Mouse (Mus musculus) hindbrain, embryonic 15.5 days (tissue): ENCODE results near the gene Rhod. TPM values are rescaled to one million over a fixed set of nuclear protein-coding genes. Genes with fewer than 3 reads are reported as not detected.
"Not testable (repeated sequence)": the region's sequence is repeated elsewhere in the genome, so short reads cannot be mapped to it uniquely, and the experiment has no call there.

Experiments used
- ATAC-seq: fragments of 200-750 bp; cut with Nextera tagmentation; 2 replicates; pipeline ENCODE4 v1.8.0; 2017; ENCODE audit warnings: low read depth, moderate number of reproducible peaks, moderate TSS enrichment; ENCODE audit not compliant: low FRiP score
- H3K27ac ChIP-seq: fragments of 300-500 bp; sonication (generic); replicated peaks from 2 replicates; pipeline ENCODE4 v1.5.1; 2015; ENCODE audit warnings: mild to moderate bottlenecking, inconsistent platforms
- H3K27me3 ChIP-seq: fragments of 300-500 bp; sonication (generic); 2 replicates; pipeline ENCODE4 v1.6.1; 2015; ENCODE audit warnings: control low read depth, inconsistent platforms
- H3K36me3 ChIP-seq: fragments of 300-500 bp; sonication (generic); 2 replicates; pipeline ENCODE4 v1.6.1; 2015; ENCODE audit warnings: control low read depth, inconsistent platforms
- H3K4me1 ChIP-seq: fragments of 300-500 bp; sonication (generic); replicated peaks from 2 replicates; pipeline ENCODE4 v1.6.1; 2015; ENCODE audit warnings: control low read depth, inconsistent platforms
- H3K4me2 ChIP-seq: fragments of 300-500 bp; sonication (generic); 2 replicates; pipeline ENCODE4 v1.6.1; 2015; ENCODE audit warnings: moderate library complexity, mild to moderate bottlenecking, inconsistent platforms
- H3K4me3 ChIP-seq: fragments of 300-500 bp; sonication (generic); 2 replicates; pipeline ENCODE4 v1.5.1; 2015; ENCODE audit warnings: mild to moderate bottlenecking, inconsistent platforms
- H3K9ac ChIP-seq: fragments of 300-500 bp; sonication (generic); 2 replicates; pipeline ENCODE4 v1.6.1; 2015; ENCODE audit warnings: inconsistent platforms
- H3K9me3 ChIP-seq: fragments of 300-500 bp; sonication (generic); 2 replicates; pipeline ENCODE4 v1.6.1; 2016; ENCODE audit warnings: control low read depth, inconsistent platforms
- WGBS: fragments of 180-500 bp; shearing (Covaris S2); methylation state at CpG from one replicate; pipeline ENCODE4 v1.1.7; 2015; 5-methylcytosine and 5-hydroxymethylcytosine counted together
- polyA plus RNA-seq: library from polyadenylated mRNA; unstranded; fragments of >200 nt; fragmentation: Nextera tagmentation; extraction: Ambion mirVana; gene quantifications from 2 replicates; pipeline ENCODE4 v1.2.1, GENCODE M21; 2015

Rhod gene
- polyA plus RNA-seq, 1 experiment from 2014 or later: 6.7 TPM

- no peaks in the 10 kb centered on the region for H3K36me3 ChIP-seq
- no peaks in the 10 kb centered on the region for H3K27me3 ChIP-seq
- peaks cover 36% of the 10 kb centered on the region for H3K4me1 ChIP-seq
- peak overlapping the region; percentile 97 for H3K27ac ChIP-seq
- WGBS: under 1% methylated on average over 63 of the region's 90 CpGs
- H3K4me3 ChIP-seq: peak overlapping the region; percentile 96
- peak; percentile 95 for ATAC-seq
- H3K9ac ChIP-seq: peak overlapping the region; percentile 98
- H3K4me2 ChIP-seq: peak overlapping the region; percentile 91
- H3K9me3 ChIP-seq: no peaks in the 10 kb centered on the region
Measured at GRCm38 (mm10) chr19:4396998-4397797, 42.0 kb downstream of the Rhod start.

- Histone ChIP-seq H3K9ac (peak overlapping the region; percentile 98), H3K27ac (peak overlapping the region; percentile 97), H3K27me3 (no peaks in the 10 kb centered on the region), H3K4me1 (peaks cover 44% of the 10 kb centered on the region), H3K4me3 (peak overlapping the region; percentile 96), H3K9me3 (no peaks in the 10 kb centered on the region), H3K36me3 (no peaks in the 10 kb centered on the region), H3K4me2 (peak overlapping the region; percentile 70)
- WGBS: under 1% methylated on average over 77 of the region's 80 CpGs
- ATAC-seq: peak; percentile 52
Measured at GRCm38 (mm10) chr19:4396081-4396997, 42.9 kb downstream of the Rhod start.

- Histone ChIP-seq H3K4me3 (no peak overlapping the region), H3K36me3 (no peaks in the 10 kb centered on the region), H3K9me3 (no peaks in the 10 kb centered on the region), H3K27me3 (no peaks in the 10 kb centered on the region), H3K27ac (no peak overlapping the region), H3K9ac (no peak overlapping the region), H3K4me1 (peaks cover 9% of the 10 kb centered on the region), H3K4me2 (no peak overlapping the region)
- no peak for ATAC-seq
Measured at GRCm38 (mm10) chr19:4387276-4387675, 52.0 kb downstream of the Rhod start.

GRCm38 (mm10) chr19:4385026-4385425 lies 54.2 kb downstream of the Rhod start:
- Histone ChIP-seq H3K27me3 (no peaks in the 10 kb centered on the region), H3K36me3 (no peaks in the 10 kb centered on the region), H3K9ac (no peak overlapping the region), H3K27ac (no peak overlapping the region), H3K4me1 (no peaks in the 10 kb centered on the region), H3K4me2 (no peak overlapping the region), H3K9me3 (no peaks in the 10 kb centered on the region), H3K4me3 (no peak overlapping the region)
- 83% methylated on average over 4 of the region's 4 CpGs for WGBS
- ATAC-seq: no peak

GRCm38 (mm10) chr19:4384322-4384721 lies 54.9 kb downstream of the Rhod start:
- WGBS: 57% methylated on average over 1 of the region's 1 CpGs
- Histone ChIP-seq H3K9ac (no peak overlapping the region), H3K4me2 (no peak overlapping the region), H3K27me3 (no peaks in the 10 kb centered on the region), H3K9me3 (no peaks in the 10 kb centered on the region), H3K4me3 (no peak overlapping the region), H3K4me1 (no peaks in the 10 kb centered on the region), H3K36me3 (no peaks in the 10 kb centered on the region), H3K27ac (no peak overlapping the region)
- no peak for ATAC-seq

- H3K9me3 ChIP-seq: no peaks in the 10 kb centered on the region
- no peaks in the 10 kb centered on the region for H3K4me1 ChIP-seq
- no peaks in the 10 kb centered on the region for H3K27me3 ChIP-seq
- H3K4me3 ChIP-seq: no peak overlapping the region
- no peak overlapping the region for H3K9ac ChIP-seq
- H3K4me2 ChIP-seq: no peak overlapping the region
- ATAC-seq: no peak
- 0 out of 2 replicates have a peak, but pooled peaks cover 5% of the 10 kb centered on the region for H3K36me3 ChIP-seq
- H3K27ac ChIP-seq: no peak overlapping the region
Measured at GRCm38 (mm10) chr19:4383306-4383705, 55.9 kb downstream of the Rhod start.

GRCm38 (mm10) chr19:4382303-4382702 lies 56.9 kb downstream of the Rhod start:
- H3K9me3 ChIP-seq, ATAC-seq, H3K27ac ChIP-seq, H3K27me3 ChIP-seq, H3K4me1 ChIP-seq, H3K36me3 ChIP-seq, H3K9ac ChIP-seq, H3K4me3 ChIP-seq, H3K4me2 ChIP-seq: not testable (repeated sequence)
- 96% methylated on average over 1 of the region's 1 CpGs for WGBS

Other genes starting within 250 kb of the Rhod start
- gene Tbc1d10c, start 248.1 kb downstream of the Rhod start, polyA plus RNA-seq: 0.98 and 1.5 TPM in 2 replicates
- 582 and 587 TPM in 2 replicates for gene Ppp1ca, start 247.4 kb downstream of the Rhod start, polyA plus RNA-seq
- gene Rad9a, start 237.8 kb downstream of the Rhod start, polyA plus RNA-seq: 25.5 and 27.5 TPM in 2 replicates
- 0.69 and 0.75 TPM in 2 replicates for gene Clcf1, start 225.2 kb downstream of the Rhod start, polyA plus RNA-seq
- not detected in 2 replicates for gene AC109138.7, start 225.1 kb downstream of the Rhod start, polyA plus RNA-seq
- gene Pold4, start 207.5 kb downstream of the Rhod start, polyA plus RNA-seq: 19.2 and 20.9 TPM in 2 replicates
- gene Ssh3, start 170.3 kb downstream of the Rhod start, polyA plus RNA-seq: 15.9 and 18.5 TPM in 2 replicates
- gene Ankrd13d, start 156.3 kb downstream of the Rhod start, polyA plus RNA-seq: 58.3 and 63.4 TPM in 2 replicates
- 25.7 and 31.9 TPM in 2 replicates for gene Grk2, start 133.2 kb downstream of the Rhod start, polyA plus RNA-seq
- 32.7 and 36.3 TPM in 2 replicates for gene Kdm2a, start 41.1 kb downstream of the Rhod start, polyA plus RNA-seq
- gene Syt12, start 38.0 kb upstream of the Rhod start, polyA plus RNA-seq: 5.3 and 5.6 TPM in 2 replicates
- gene 2010003K11Rik, start 59.2 kb upstream of the Rhod start, polyA plus RNA-seq: not detected in 2 replicates
- 38.9 and 43.8 TPM in 2 replicates for gene Pcx, start 71.0 kb upstream of the Rhod start, polyA plus RNA-seq
- 13.2 and 14.7 TPM in 2 replicates for gene Lrfn4, start 176.2 kb upstream of the Rhod start, polyA plus RNA-seq
- 50.6 and 54.2 TPM in 2 replicates for gene Rce1, start 186.2 kb upstream of the Rhod start, polyA plus RNA-seq